7 mouse cellular contexts compared by ENCODE assay signal in genomic region chr5:96803091-96803490, GRCm38 (mm10). TPM values are rescaled to one million over a fixed set of nuclear protein-coding genes. Genes with fewer than 3 reads are reported as not detected.
DNase-seq lines count a peak whose midpoint lies in the region; ATAC-seq and TF ChIP-seq lines count a peak whose summit lies in the region.

No protein-coding gene starts in this region.

- in situ Hi-C loops in ES-E14 (cut with MboI; ENCODE audit: low sequenced_read_pairs in 2 of 2, unreplicated experiment in 2 of 2): no loop called here

- H3K4me3 ChIP-seq in ES-E14 (ENCODE audit: insufficient read depth in 1 of 2, low read depth in 1 of 2, low read length in 2 of 2, poor library complexity in 1 of 2, severe bottlenecking in 1 of 2): no peak overlapping the region
- H3K4me3 ChIP-seq in kidney, postnatal 0 days (replicated peaks; ENCODE audit: low read depth, low read length): no peak overlapping the region

- DNase-seq in 3134 (ENCODE audit: extremely low read depth, insufficient read length, low spot score) (peak; percentile 37), ES-E14 (ENCODE audit: low read depth, low spot score) (no peak)
- DNase-seq in heart, adult 18-20 months: peak; percentile 75 to 87
- DNase-seq in kidney, postnatal 0 days (ENCODE audit: low spot score): peak; percentile 37
- no peak for DNase-seq in left cerebral cortex, adult 8-10 months (ENCODE audit: low spot score in 2 of 2)
- no peak for DNase-seq in left cerebral cortex, postnatal 14 days (ENCODE audit: low spot score in 2 of 2)
- DNase-seq in spleen, postnatal 36 days (ENCODE audit: low spot score in 2 of 2): no peak

- H3K27me3 ChIP-seq in kidney, postnatal 0 days (ENCODE audit: insufficient read depth, low read length): no peaks in the 10 kb centered on the region

- ATAC-seq in kidney, postnatal 0 days (replicated peaks; ENCODE audit: low FRiP score, low read depth): no peak

- WGBS in kidney, postnatal 0 days: 19% methylated on average over 3 of the region's 3 CpGs

- no peak overlapping the region for H3K9ac ChIP-seq in ES-E14 (ENCODE audit: insufficient read depth, low read depth, low read length, poor library complexity, severe bottlenecking)
- no peak overlapping the region for H3K9ac ChIP-seq in kidney, postnatal 0 days (ENCODE audit: low read depth, low read length)

- no peak overlapping the region for H3K4me2 ChIP-seq in kidney, postnatal 0 days (ENCODE audit: low read length)

- no peak for TF ChIP-seq CTCF in kidney, postnatal 0 days (IDR thresholded peaks at IDR 0.05; ENCODE audit: low read depth)

- H3K4me1 ChIP-seq in ES-E14 (ENCODE audit: control insufficient read depth in 2 of 2, insufficient read depth in 2 of 2, low read length in 2 of 2, poor library complexity in 1 of 2): no peaks in the 10 kb centered on the region
- H3K4me1 ChIP-seq in kidney, postnatal 0 days (replicated peaks; ENCODE audit: insufficient read depth, low read length): peaks cover 31% of the 10 kb centered on the region

- peak overlapping the region; percentile 39; the same call in 1 of the 2 replicates for H3K27ac ChIP-seq in ES-E14 (ENCODE audit: insufficient read depth, low read depth, low read length, poor library complexity, severe bottlenecking)
- H3K27ac ChIP-seq in kidney, postnatal 0 days: no peak overlapping the region; the same call in 1 of the 2 replicates

- H3K36me3 ChIP-seq in ES-E14 (ENCODE audit: control insufficient read depth, insufficient read depth, low read length, poor library complexity, severe bottlenecking): no peaks in the 10 kb centered on the region
- H3K36me3 ChIP-seq in kidney, postnatal 0 days (ENCODE audit: insufficient read depth, low read length): no peaks in the 10 kb centered on the region

- H3K9me3 ChIP-seq in ES-E14 (ENCODE audit: control insufficient read depth, insufficient read depth, low read depth, low read length): no peaks in the 10 kb centered on the region
- H3K9me3 ChIP-seq in kidney, postnatal 0 days (replicated peaks; ENCODE audit: low read length): no peaks in the 10 kb centered on the region

- intact Hi-C loops in left cerebral cortex, postnatal 14 days (cut with DNase I): no loop called here

TF ChIP-seq in ES-E14, 5 proteins besides CTCF, POLR2A, EP300 and RAD21:
- TF ChIP-seq HCFC1 (IDR thresholded peaks at IDR 0.05; ENCODE audit: borderline replicate concordance, insufficient read depth, low read length) (no peak), ZNF384 (IDR thresholded peaks at IDR 0.05; ENCODE audit: low read depth, low read length) (no peak), CHD2 (IDR thresholded peaks at IDR 0.05; ENCODE audit: low read depth, low read length) (no peak), MAFK (IDR thresholded peaks at IDR 0.05; ENCODE audit: insufficient read depth, low read depth, low read length) (no peak), ZC3H11A (IDR thresholded peaks at IDR 0.05; ENCODE audit: borderline replicate concordance, low read depth, low read length) (no peak)

RNA-seq across cellular contexts. Expression of gene Anxa3, which starts 10.0 kb away (rescaled TPM):
- 43.3 and 68.3 TPM in 2 replicates for total RNA-seq in ES-E14 (2012; rRNA removed)
- 10 to 100 TPM; 26.0 to 29.5 TPM for total RNA-seq in heart, adult 18-20 months (2021)
- 86.7 and 103 TPM in 2 replicates for polyA plus RNA-seq in kidney, postnatal 0 days (2015; fragmentation: Nextera tagmentation; extraction: Ambion mirVana)
- 10 to 100 TPM; 10.4 to 28.5 (median 18.8) TPM for total RNA-seq in left cerebral cortex, adult 8-10 months (2022)
- total RNA-seq in left cerebral cortex, postnatal 14 days (2021): 10 to 100 TPM; 17.8 to 20.5 TPM

Comparison
In these comparisons a context has a peak if more than half of its experiments do, and no peak if none do; other contexts are left out.
1. DNase-seq: peak in 3134 (single experiment), heart, adult 18-20 months (2 of 2) and kidney, postnatal 0 days (single experiment); none in ES-E14 (single experiment), left cerebral cortex, adult 8-10 months (0 of 2), left cerebral cortex, postnatal 14 days (0 of 2) and spleen, postnatal 36 days (0 of 2).